Mouse (Mus musculus) heart, adult 2 months (tissue): ENCODE results near the gene Gper1. TPM values are rescaled to one million over a fixed set of nuclear protein-coding genes. Genes with fewer than 3 reads are reported as not detected.

Experiments used
- DNase-seq, 2 experiments: peaks; one replicate each; pipeline ENCODE4 v3.0.0; 2021
- H3K27ac ChIP-seq: fragments of 200-600 bp; 2 replicates; pipeline ENCODE4 v1.8.1; 2022
- H3K27me3 ChIP-seq: fragments of 200-500 bp; 2 replicates; pipeline ENCODE4 v1.6.1; 2012; ENCODE audit warnings: mild to moderate bottlenecking, low read length, inconsistent platforms, mixed read lengths; ENCODE audit not compliant: control insufficient read depth, insufficient read depth
- H3K36me3 ChIP-seq: fragments of 200-500 bp; 2 replicates; pipeline ENCODE4 v1.6.1; 2012; ENCODE audit warnings: low read length, inconsistent platforms; ENCODE audit not compliant: control insufficient read depth, insufficient read depth
- H3K4me1 ChIP-seq: fragments of 200-500 bp; 2 replicates; pipeline ENCODE4 v1.6.1; 2011; ENCODE audit warnings: low read length; ENCODE audit not compliant: control insufficient read depth, insufficient read depth
- H3K4me3 ChIP-seq: fragments of 200-600 bp; 2 replicates; pipeline ENCODE4 v1.8.1; 2022
- H3K79me2 ChIP-seq: fragments of 200-500 bp; replicated peaks from 2 replicates; pipeline ENCODE4 v1.6.1; 2012; ENCODE audit warnings: mild to moderate bottlenecking, inconsistent platforms, low read length, moderate library complexity, mixed read lengths; ENCODE audit not compliant: control insufficient read depth, insufficient read depth
- H3K9ac ChIP-seq: fragments of 200-500 bp; 2 replicates; pipeline ENCODE4 v1.6.1; 2012; ENCODE audit warnings: low read depth, mild to moderate bottlenecking, control low read depth, inconsistent platforms, low read length, mixed read lengths
- CTCF ChIP-seq: fragments of 200-600 bp; IDR thresholded peaks from 2 replicates; pipeline ENCODE4 v1.8.1; 2022; ENCODE audit warnings: antibody characterized with exemption, mild to moderate bottlenecking, moderate library complexity
- EP300 ChIP-seq: fragments of 200-500 bp; IDR thresholded peaks from 2 replicates; pipeline ENCODE4 v1.6.1; 2011; ENCODE audit warnings: low read depth, low read length, control low read depth; ENCODE audit not compliant: insufficient read depth
- POLR2A ChIP-seq: fragments of 200-500 bp; IDR thresholded peaks from 2 replicates; pipeline ENCODE4 v1.6.1; 2011; ENCODE audit warnings: mild to moderate bottlenecking, low read depth, low read length, control low read depth; ENCODE audit not compliant: insufficient read depth
- WGBS: fragments of 180-500 bp; shearing (Covaris S2); methylation state at CpG from one replicate; pipeline ENCODE4 v1.1.7; 2018; 5-methylcytosine and 5-hydroxymethylcytosine counted together
- intact Hi-C: fragments of 180-260 bp; cut with DNase I; formaldehyde crosslinking; loops from one replicate; pipeline ENCODE4 v1.15.1; 2025
- polyA plus RNA-seq: library from polyadenylated mRNA; depleted of rRNA; stranded (reverse); fragments of >200 nt; gene quantifications from 2 replicates; pipeline ENCODE4 v1.2.3, GENCODE M21; 2012; rRNA removed
- total RNA-seq, 2 experiments: library from RNA; stranded (reverse); gene quantifications; 2 replicates each; pipeline ENCODE4 v1.2.3; 2021

The Gper1 gene
- total and polyA plus RNA-seq, 3 experiments, result 1.4 to 2.0 (median 1.5) TPM

- Histone ChIP-seq H3K27ac (no peak overlapping the region), H3K4me1 (peaks cover 1% of the 10 kb centered on the region; the same call in 1 of the 2 replicates), H3K36me3 (no peaks in the 10 kb centered on the region), H3K27me3 (no peaks in the 10 kb centered on the region), H3K4me3 (no peak overlapping the region), H3K9ac (no peak overlapping the region), H3K79me2 (no peaks in the 10 kb centered on the region)
- WGBS, result 65% methylated on average over 4 of the region's 4 CpGs
- TF ChIP-seq EP300, result no peak
- TF ChIP-seq POLR2A, result no peak
- TF ChIP-seq CTCF, result no peak
- no peak for DNase-seq
- intact Hi-C loops, result loop anchor here (5.0 kb wide), 2 partner anchors 104 to 184 kb away; no protein-coding TSS in a partner anchor
Observed at GRCm38 (mm10) chr5:139466801-139467200, 43.9 kb downstream of the Gper1 start.

GRCm38 (mm10) chr5:139467998-139468397, 45.0 kb downstream of the Gper1 start:
- WGBS, result 37% methylated on average over 5 of the region's 5 CpGs
- no peaks in the 10 kb centered on the region for H3K79me2 ChIP-seq
- H3K4me3 ChIP-seq, result no peak overlapping the region
- H3K9ac ChIP-seq, result no peak overlapping the region
- H3K27me3 ChIP-seq, result no peaks in the 10 kb centered on the region
- TF ChIP-seq EP300 (peak; percentile 73; the same call in 1 of the 2 replicates), POLR2A (no peak), CTCF (peak; percentile 68)
- peaks cover 1% of the 10 kb centered on the region; the same call in 1 of the 2 replicates for H3K4me1 ChIP-seq
- no peak overlapping the region for H3K27ac ChIP-seq
- intact Hi-C loops, result loop anchor here (5.0 kb wide), 2 partner anchors 106 to 186 kb away; no protein-coding TSS in a partner anchor
- peak in 1 of 2 experiments; percentile 27 for DNase-seq
- no peaks in the 10 kb centered on the region for H3K36me3 ChIP-seq

- H3K36me3 ChIP-seq, result no peaks in the 10 kb centered on the region
- no peak overlapping the region for H3K4me3 ChIP-seq
- H3K27ac ChIP-seq, result no peak overlapping the region
- no peaks in the 10 kb centered on the region for H3K27me3 ChIP-seq
- WGBS, result 88% methylated on average over 9 of the region's 9 CpGs
- H3K9ac ChIP-seq, result no peak overlapping the region
- no peak for TF ChIP-seq CTCF
- no peak for TF ChIP-seq EP300
- no peaks in the 10 kb centered on the region for H3K4me1 ChIP-seq
- no peaks in the 10 kb centered on the region for H3K79me2 ChIP-seq
- intact Hi-C loops, result no loop called here
- DNase-seq, result no peak
Observed at GRCm38 (mm10) chr5:139474741-139475140, 51.8 kb downstream of the Gper1 start.

Other genes starting within 250 kb of the Gper1 start
- gene Sun1, start 222.5 kb upstream of the Gper1 start, total RNA-seq, result 10 to 100 TPM; 45.9 to 50.3 TPM
- gene Sun1, start 222.5 kb upstream of the Gper1 start, polyA plus RNA-seq, result 34.1 and 50.8 TPM in 2 replicates
- gene Get4, start 170.8 kb upstream of the Gper1 start, total RNA-seq, result 10 to 100 TPM; 38.2 to 45.4 TPM
- 57.3 and 59.6 TPM in 2 replicates for gene Get4, start 170.8 kb upstream of the Gper1 start, polyA plus RNA-seq
- gene Adap1, start 97.5 kb upstream of the Gper1 start, total RNA-seq, result 1 to 10 TPM; 1.5 to 1.7 TPM
- gene Adap1, start 97.5 kb upstream of the Gper1 start, polyA plus RNA-seq, result 2.7 and 2.8 TPM in 2 replicates
- 10 to 100 TPM; 82.8 to 94.8 TPM for gene Cox19, start 71.7 kb upstream of the Gper1 start, total RNA-seq
- 110 and 112 TPM in 2 replicates for gene Cox19, start 71.7 kb upstream of the Gper1 start, polyA plus RNA-seq
- not detected for gene Cyp2w1, start 70.5 kb upstream of the Gper1 start, total RNA-seq
- gene Cyp2w1, start 70.5 kb upstream of the Gper1 start, polyA plus RNA-seq, result not detected in 2 replicates
- 10 to 100 TPM; 42.9 to 56.6 TPM for gene Gpr146, start 45.5 kb upstream of the Gper1 start, total RNA-seq
- 62.4 and 77.0 TPM in 2 replicates for gene Gpr146, start 45.5 kb upstream of the Gper1 start, polyA plus RNA-seq
- 1 to 10 TPM in 1 of 2 experiments, under 1 TPM in 1; 0.68 to 1.1 TPM for gene C130050O18Rik, start 17.9 kb upstream of the Gper1 start, total RNA-seq
- 0.98 and 1.1 TPM in 2 replicates for gene C130050O18Rik, start 17.9 kb upstream of the Gper1 start, polyA plus RNA-seq
- 1 to 10 TPM; 4.9 to 5.6 TPM for gene 3110082I17Rik, start 37.4 kb downstream of the Gper1 start, total RNA-seq
- 5.4 and 5.7 TPM in 2 replicates for gene 3110082I17Rik, start 37.4 kb downstream of the Gper1 start, polyA plus RNA-seq
- 10 to 100 TPM; 14.0 to 16.7 TPM for gene Zfand2a, start 61.4 kb downstream of the Gper1 start, total RNA-seq
- gene Zfand2a, start 61.4 kb downstream of the Gper1 start, polyA plus RNA-seq, result 12.0 and 17.6 TPM in 2 replicates
- gene Uncx, start 120.3 kb downstream of the Gper1 start, total RNA-seq, result not detected
- gene Uncx, start 120.3 kb downstream of the Gper1 start, polyA plus RNA-seq, result not detected in 2 replicates